Mouse (Mus musculus): ENCODE measurements around the gene Slc26a3.

GRCm38 (mm10) chr12:31375283-31375615 is 15.4 kb upstream of the Slc26a3 start:
- TF ChIP-seq CTCF (IDR thresholded peaks at IDR 0.05) (no peak), POLR2A (IDR thresholded peaks at IDR 0.05; ENCODE audit: insufficient read depth, low read depth, low read length) (no peak), EP300 (IDR thresholded peaks at IDR 0.05; ENCODE audit: insufficient read depth, low read depth, low read length) (no peak)
